Mouse (Mus musculus) G1E (cell line): ENCODE results near the gene Psmc3. TPM values are rescaled to one million over a fixed set of nuclear protein-coding genes. Genes with fewer than 3 reads are reported as not detected.

ENCODE experiments used
- ATAC-seq: 2 replicates; pipeline ENCODE4 v1.8.0; 2016; ENCODE audit warnings: mild to moderate bottlenecking; ENCODE audit not compliant: insufficient number of reproducible peaks, poor library complexity, low FRiP score, severe bottlenecking; ENCODE audit errors: extremely low read depth
- DNase-seq: peaks from one replicate; pipeline ENCODE4 v3.0.0; 2012; ENCODE audit warnings: low spot score
- H3K27me3 ChIP-seq: 2 replicates; pipeline ENCODE4 v1.6.1; 2012; ENCODE audit warnings: mild to moderate bottlenecking, low read length, inconsistent platforms; ENCODE audit not compliant: insufficient read depth
- H3K36me3 ChIP-seq: replicated peaks from 2 replicates; pipeline ENCODE3; 2012; ENCODE audit warnings: mild to moderate bottlenecking, inconsistent platforms
- H3K4me1 ChIP-seq: 2 replicates; pipeline ENCODE4 v1.6.1; 2012; ENCODE audit warnings: low read depth, low read length, inconsistent platforms, mixed read lengths; ENCODE audit not compliant: insufficient read depth
- H3K4me3 ChIP-seq: 2 replicates; pipeline ENCODE4 v1.5.1; 2012; ENCODE audit warnings: low read depth, mild to moderate bottlenecking, inconsistent platforms, low read length, moderate library complexity, mixed read lengths
- H3K9me3 ChIP-seq: replicated peaks from 2 replicates; pipeline ENCODE4 v1.6.1; 2012; ENCODE audit warnings: inconsistent platforms
- CTCF ChIP-seq: IDR thresholded peaks from 2 replicates; pipeline ENCODE4 v1.5.1; 2012; ENCODE audit warnings: low read depth, low read length, inconsistent platforms, mixed read lengths
- GATA1 ChIP-seq: IDR thresholded peaks from 2 replicates; pipeline ENCODE4 v1.6.1; 2012; ENCODE audit warnings: borderline replicate concordance, low read length, inconsistent platforms, mixed read lengths
- GATA2 ChIP-seq: IDR thresholded peaks from 2 replicates; pipeline ENCODE4 v1.6.1; 2012; ENCODE audit warnings: low read depth, low read length, inconsistent platforms, borderline replicate concordance
- POLR2AphosphoS5 ChIP-seq: IDR thresholded peaks from 2 replicates; pipeline ENCODE4 v1.6.1; 2012; ENCODE audit warnings: low read depth, low read length, inconsistent platforms; ENCODE audit not compliant: insufficient replicate concordance
- TAL1 ChIP-seq: conservative IDR thresholded peaks from 2 replicates; pipeline ENCODE4 v1.6.1; 2012; ENCODE audit warnings: low read depth, low read length, inconsistent platforms, mixed read lengths
- polyA plus RNA-seq: library from polyadenylated mRNA; stranded (reverse); fragments of >175 nt; gene quantifications from 2 replicates; pipeline ENCODE4 v1.2.3, GENCODE M21; 2012
- total RNA-seq, 2 experiments: library from RNA; stranded (forward) in 1 of 2; stranded (reverse) in 1 of 2; fragments of 200-1000 nt in 1 of 2; fragments of >200 nt in 1 of 2; fragmentation: Nextera tagmentation in 1 of 2; gene quantifications; 2 replicates each; pipeline ENCODE4 v1.2.3; 2014 to 2017

The Psmc3 gene
- total and polyA plus RNA-seq, 3 experiments = 141 to 280 (median 165) TPM

DNA sequence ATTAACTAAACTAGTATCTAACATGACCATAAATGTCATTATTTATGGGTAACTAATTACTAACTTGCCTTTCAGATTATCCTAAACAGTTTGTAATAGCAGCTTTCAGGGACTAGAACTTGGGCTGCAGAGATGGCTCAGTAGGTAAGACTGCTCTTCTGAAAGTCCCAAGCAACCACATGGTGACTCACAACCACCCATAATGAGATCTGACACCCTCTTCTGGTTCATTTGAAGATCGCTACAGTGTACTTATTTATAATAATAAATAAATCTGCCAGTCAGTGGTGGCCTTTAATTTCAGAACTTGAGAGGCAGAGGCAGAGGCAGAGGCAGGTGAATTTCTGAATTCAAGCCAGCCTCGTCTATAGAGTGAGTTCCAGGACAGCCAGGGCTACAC, 1.1 kb upstream of the Psmc3 start:
- Histone ChIP-seq H3K4me3 (no peak overlapping the region), H3K4me1 (peaks cover 59% of the 10 kb centered on the region), H3K36me3 (peaks cover 41% of the 10 kb centered on the region), H3K27me3 (no peaks in the 10 kb centered on the region), H3K9me3 (no peaks in the 10 kb centered on the region)
- ATAC-seq (no peak), DNase-seq (no peak)
- TF ChIP-seq POLR2AphosphoS5 = no peak
- TF ChIP-seq CTCF = no peak
- TF ChIP-seq GATA1 = no peak
- no peak for TF ChIP-seq TAL1
- no peak for TF ChIP-seq GATA2

DNA sequence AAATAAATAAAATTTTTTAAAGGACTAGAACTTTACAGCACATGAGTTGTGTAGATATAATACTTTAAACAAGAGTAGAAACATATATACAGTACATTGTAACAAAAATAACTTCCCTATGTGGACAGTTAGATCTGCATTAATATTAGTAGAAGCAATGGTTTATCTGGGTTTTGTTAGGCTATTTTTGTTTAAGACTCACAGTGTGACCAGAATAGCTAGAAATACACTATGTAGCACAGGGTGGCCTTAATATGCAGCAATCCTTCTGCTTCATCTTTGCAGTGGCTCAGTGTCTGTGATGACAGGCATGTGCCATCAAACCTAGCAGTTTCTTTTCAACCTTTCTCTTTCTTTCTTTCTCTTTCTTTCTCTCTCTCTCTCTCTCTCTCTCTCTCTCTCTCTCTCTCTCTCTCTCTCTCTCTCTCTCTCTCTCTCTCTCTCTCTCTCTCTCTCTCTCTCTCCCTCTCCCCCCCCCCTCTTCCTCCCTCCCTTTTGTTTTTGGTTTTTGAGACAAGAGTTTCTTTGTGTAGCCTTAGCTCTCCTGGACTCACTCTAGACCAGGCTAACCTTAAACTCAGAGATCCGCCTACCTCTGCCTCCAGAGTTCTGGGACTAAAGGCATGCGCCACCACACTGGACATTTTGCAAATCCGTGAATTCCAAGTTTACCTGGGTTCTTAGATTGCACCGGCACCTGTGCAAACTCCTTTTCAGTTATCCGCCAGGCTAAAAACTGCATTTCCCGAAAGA, 452 bp upstream of the Psmc3 start:
- DNase-seq (no peak), ATAC-seq (no peak)
- peak overlapping the region; percentile 78 for H3K4me3 ChIP-seq
- no peaks in the 10 kb centered on the region for H3K9me3 ChIP-seq
- peaks cover 57% of the 10 kb centered on the region for H3K4me1 ChIP-seq
- H3K27me3 ChIP-seq = no peaks in the 10 kb centered on the region
- peaks cover 47% of the 10 kb centered on the region for H3K36me3 ChIP-seq
- TF ChIP-seq GATA2 = no peak

DNA sequence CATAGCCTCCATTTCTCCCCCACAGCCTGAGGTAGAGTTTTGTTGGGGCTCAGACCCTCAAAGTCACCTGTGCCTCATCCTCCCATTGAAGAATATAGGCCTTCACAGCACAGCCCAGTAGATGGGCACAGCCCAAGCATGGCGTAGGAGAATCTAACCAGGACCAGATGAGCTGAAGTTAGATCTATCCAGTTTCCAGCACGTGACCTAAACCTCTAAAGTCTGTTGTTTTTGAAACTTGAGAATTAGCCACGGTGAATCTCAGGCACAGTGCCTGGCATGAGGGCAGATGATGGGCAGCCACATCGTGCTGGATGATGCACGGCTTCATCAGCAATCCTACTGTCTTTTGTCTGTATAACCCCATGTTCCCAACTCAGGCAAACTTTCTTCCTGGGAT, 4.6 kb downstream of the Psmc3 start:
- no peaks in the 10 kb centered on the region for H3K27me3 ChIP-seq
- ATAC-seq (no peak), DNase-seq (no peak)
- H3K9me3 ChIP-seq = no peaks in the 10 kb centered on the region
- no peak overlapping the region for H3K4me3 ChIP-seq
- TF ChIP-seq GATA1 (no peak), GATA2 (no peak), CTCF (no peak), POLR2AphosphoS5 (no peak), TAL1 (no peak)
- H3K36me3 ChIP-seq = peaks cover 89% of the 10 kb centered on the region
- H3K4me1 ChIP-seq = peaks cover 80% of the 10 kb centered on the region

DNA sequence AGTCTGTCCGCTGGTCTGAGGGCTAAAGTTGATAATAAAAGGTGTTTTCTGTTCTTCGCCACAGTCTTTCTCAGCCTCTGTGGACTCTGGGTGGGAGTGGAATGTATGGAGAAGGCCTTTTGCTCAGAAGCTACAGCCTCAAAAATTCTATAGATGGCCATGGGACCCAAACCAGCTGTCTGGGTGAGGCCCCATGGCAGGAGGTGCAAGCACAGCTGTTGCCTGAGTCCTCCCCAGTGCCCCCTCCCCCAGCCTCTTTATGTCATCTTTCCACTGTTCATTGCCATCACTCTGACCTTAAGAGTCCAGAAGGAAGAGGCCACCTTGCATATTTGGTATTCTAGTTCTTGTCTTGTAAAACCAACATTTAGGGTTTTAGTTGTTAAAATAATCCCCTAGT, 5.6 kb downstream of the Psmc3 start:
- no peak for DNase-seq
- H3K36me3 ChIP-seq = peaks cover 98% of the 10 kb centered on the region

DNA sequence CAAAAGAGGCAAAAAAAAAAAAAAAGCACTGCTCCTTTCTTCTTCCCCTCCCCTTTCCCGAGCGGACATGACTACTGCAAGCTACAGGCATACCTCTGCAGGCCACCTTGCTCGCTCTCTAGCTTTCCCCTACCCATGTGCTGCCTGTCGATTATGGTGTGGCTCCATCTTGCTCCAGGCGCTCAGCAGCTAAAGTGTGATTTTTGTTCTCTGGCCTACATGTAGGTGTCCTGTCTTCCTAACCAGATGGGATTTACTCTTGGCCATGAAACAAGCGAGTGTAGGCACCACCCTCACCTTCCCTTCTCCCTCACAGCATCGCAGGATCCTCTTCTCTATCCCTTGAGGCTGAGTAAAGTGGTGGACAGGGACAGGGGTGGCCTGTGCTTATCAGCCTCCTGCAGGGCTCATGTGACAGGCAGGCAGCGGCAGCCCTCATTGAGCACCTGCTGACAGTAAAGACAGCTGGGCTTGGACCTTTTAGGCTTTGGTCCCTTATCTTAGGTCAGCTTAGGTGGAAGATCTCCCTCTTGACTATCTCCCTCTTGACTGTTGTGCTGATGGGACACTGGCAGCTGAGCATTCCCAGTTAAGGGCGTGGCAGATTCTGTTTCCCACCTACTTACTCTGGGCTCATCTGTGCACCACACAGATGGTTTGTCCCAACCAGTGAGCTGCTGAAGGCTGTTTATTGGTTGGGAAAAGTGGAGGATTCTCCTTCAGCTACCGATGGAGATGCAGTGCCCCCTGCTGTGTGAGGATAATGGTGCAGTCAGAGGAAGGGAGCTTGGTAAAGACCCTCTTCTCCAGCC, 6.9 kb downstream of the Psmc3 start:
- H3K4me1 ChIP-seq = peaks cover 71% of the 10 kb centered on the region
- DNase-seq (peak; percentile 77), ATAC-seq (peak; percentile 93)
- peaks cover 99% of the 10 kb centered on the region for H3K36me3 ChIP-seq
- H3K4me3 ChIP-seq = peak overlapping the region; percentile 9; the same call in 1 of the 2 replicates
- no peaks in the 10 kb centered on the region for H3K27me3 ChIP-seq
- H3K9me3 ChIP-seq = no peaks in the 10 kb centered on the region
- TF ChIP-seq POLR2AphosphoS5 = no peak
- TF ChIP-seq GATA1 = no peak
- no peak for TF ChIP-seq GATA2
- peak; percentile 58 for TF ChIP-seq CTCF
- TF ChIP-seq TAL1 = peak; percentile 95

More for the DNA sequence above, 5.6 kb downstream of the Psmc3 start:
- ATAC-seq = no peak
- H3K4me3 ChIP-seq = no peak overlapping the region
- peaks cover 83% of the 10 kb centered on the region for H3K4me1 ChIP-seq
- no peaks in the 10 kb centered on the region for H3K9me3 ChIP-seq
- TF ChIP-seq CTCF (no peak), POLR2AphosphoS5 (no peak), TAL1 (no peak), GATA1 (no peak), GATA2 (no peak)
- H3K27me3 ChIP-seq = no peaks in the 10 kb centered on the region

DNA sequence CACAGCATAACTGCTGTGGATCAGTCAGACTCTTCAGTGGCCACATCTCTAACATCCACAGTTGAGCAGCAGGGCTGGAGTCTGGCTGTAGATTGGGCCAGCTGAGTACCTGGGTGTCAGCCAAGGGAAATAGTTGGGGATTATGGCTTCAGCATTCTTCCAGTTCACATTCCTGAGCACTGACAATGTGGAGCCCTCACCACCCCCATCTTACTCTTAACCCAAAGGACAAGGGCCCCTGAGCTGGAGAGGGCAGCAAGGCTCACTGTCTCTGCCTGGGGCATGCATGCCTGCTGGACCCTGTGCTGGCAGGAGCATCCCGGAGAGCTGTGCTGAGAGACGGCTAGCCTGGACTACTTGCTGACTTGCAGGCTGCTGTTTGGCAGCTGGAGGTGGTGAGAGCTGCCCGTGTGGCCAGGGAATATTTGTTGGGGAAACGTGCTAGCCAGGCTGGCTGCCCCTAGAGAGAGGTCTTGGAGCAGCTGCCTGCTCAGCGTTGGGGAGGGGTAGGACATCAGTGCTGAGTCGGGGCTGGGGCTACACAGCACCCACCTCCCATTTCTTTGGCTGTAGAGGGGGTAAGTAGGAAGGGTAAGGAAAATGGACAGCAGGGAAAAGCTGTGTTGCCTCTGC, 8.2 kb downstream of the Psmc3 start:
- Histone ChIP-seq H3K36me3 (peaks cover 98% of the 10 kb centered on the region), H3K4me3 (peak overlapping the region; percentile 5; the same call in 1 of the 2 replicates), H3K4me1 (peaks cover 61% of the 10 kb centered on the region), H3K9me3 (no peaks in the 10 kb centered on the region), H3K27me3 (no peaks in the 10 kb centered on the region)
- ATAC-seq (no peak), DNase-seq (no peak)
- TF ChIP-seq GATA1 = no peak
- no peak for TF ChIP-seq TAL1
- no peak for TF ChIP-seq GATA2
- TF ChIP-seq POLR2AphosphoS5 = no peak
- TF ChIP-seq CTCF = no peak
